Mouse (Mus musculus): ENCODE measurements around the gene Pou2f2. TPM values are rescaled to one million over a fixed set of nuclear protein-coding genes. Genes with fewer than 3 reads are reported as not detected.

The Pou2f2 gene
- polyA plus RNA-seq, 1 experiment from 2014 or later, result 3.2 TPM

GRCm38 (mm10) chr7:25203624-25204023 is 24.1 kb upstream of the Pou2f2 start:
- Histone ChIP-seq H3K27ac (ENCODE audit: low read depth, low read length) (no peak overlapping the region), H3K4me3 (ENCODE audit: low read depth, low read length) (no peak overlapping the region), H3K27me3 (replicated peaks; ENCODE audit: control insufficient read depth, insufficient read depth, low read length) (no peaks in the 10 kb centered on the region), H3K36me3 (ENCODE audit: control insufficient read depth, insufficient read depth, low read length) (peaks cover 19% of the 10 kb centered on the region), H3K4me2 (no peak overlapping the region), H3K4me1 (replicated peaks; ENCODE audit: control insufficient read depth, insufficient read depth, low read length) (peaks cover 10% of the 10 kb centered on the region), H3K9me3 (ENCODE audit: control insufficient read depth, low read length) (no peaks in the 10 kb centered on the region), H3K9ac (ENCODE audit: low read depth, low read length) (no peak overlapping the region)
- ATAC-seq (replicated peaks; ENCODE audit: low FRiP score) (no peak), DNase-seq (ENCODE audit: low spot score) (no peak)
- WGBS, result 82% methylated on average over 20 of the region's 20 CpGs

GRCm38 (mm10) chr7:25197384-25198018 is 18.0 kb upstream of the Pou2f2 start:
- WGBS, result 72% methylated on average over 10 of the region's 10 CpGs
- no peak overlapping the region for H3K9ac ChIP-seq (ENCODE audit: low read depth, low read length)
- H3K9me3 ChIP-seq (ENCODE audit: control insufficient read depth, low read length), result no peaks in the 10 kb centered on the region
- no peaks in the 10 kb centered on the region for H3K27me3 ChIP-seq (replicated peaks; ENCODE audit: control insufficient read depth, insufficient read depth, low read length)
- peaks cover 8% of the 10 kb centered on the region; the same call in 1 of the 2 replicates for H3K4me1 ChIP-seq (replicated peaks; ENCODE audit: control insufficient read depth, insufficient read depth, low read length)
- no peak overlapping the region for H3K27ac ChIP-seq (ENCODE audit: low read depth, low read length)
- ATAC-seq (replicated peaks; ENCODE audit: low FRiP score), result no peak; the same call in 1 of the 2 replicates
- no peaks in the 10 kb centered on the region for H3K36me3 ChIP-seq (ENCODE audit: control insufficient read depth, insufficient read depth, low read length)
- H3K4me3 ChIP-seq (ENCODE audit: low read depth, low read length), result no peak overlapping the region
- DNase-seq (ENCODE audit: low spot score), result no peak
- no peak overlapping the region for H3K4me2 ChIP-seq

- 74% methylated on average over 9 of the region's 9 CpGs for WGBS
- H3K27ac ChIP-seq (ENCODE audit: low read depth, low read length), result no peak overlapping the region
- H3K9me3 ChIP-seq (ENCODE audit: control insufficient read depth, low read length), result no peaks in the 10 kb centered on the region
These were observed 16.6 kb upstream of the Pou2f2 start for GRCm38 (mm10) chr7:25196107-25196506.

GRCm38 (mm10) chr7:25195148-25195547 is 15.6 kb upstream of the Pou2f2 start:
- H3K4me2 ChIP-seq, result no peak overlapping the region
- H3K36me3 ChIP-seq (ENCODE audit: control insufficient read depth, insufficient read depth, low read length), result no peaks in the 10 kb centered on the region
- 77% methylated on average over 3 of the region's 3 CpGs for WGBS

More at GRCm38 (mm10) chr7:25196107-25196506, 16.6 kb upstream of the Pou2f2 start:
- DNase-seq (ENCODE audit: low spot score), result no peak
- Histone ChIP-seq H3K27me3 (replicated peaks; ENCODE audit: control insufficient read depth, insufficient read depth, low read length) (no peaks in the 10 kb centered on the region), H3K4me1 (replicated peaks; ENCODE audit: control insufficient read depth, insufficient read depth, low read length) (peaks cover 8% of the 10 kb centered on the region; the same call in 1 of the 2 replicates), H3K4me2 (no peak overlapping the region), H3K4me3 (ENCODE audit: low read depth, low read length) (no peak overlapping the region), H3K9ac (ENCODE audit: low read depth, low read length) (no peak overlapping the region), H3K36me3 (ENCODE audit: control insufficient read depth, insufficient read depth, low read length) (no peaks in the 10 kb centered on the region)
- ATAC-seq (replicated peaks; ENCODE audit: low FRiP score), result no peak

GRCm38 (mm10) chr7:25192110-25192509 is 12.6 kb upstream of the Pou2f2 start:
- H3K9ac ChIP-seq (ENCODE audit: low read depth, low read length), result no peak overlapping the region
- no peak overlapping the region for H3K4me2 ChIP-seq
- peaks cover 8% of the 10 kb centered on the region; the same call in 1 of the 2 replicates for H3K4me1 ChIP-seq (replicated peaks; ENCODE audit: control insufficient read depth, insufficient read depth, low read length)
- no peaks in the 10 kb centered on the region for H3K36me3 ChIP-seq (ENCODE audit: control insufficient read depth, insufficient read depth, low read length)
- DNase-seq (ENCODE audit: low spot score) (no peak), ATAC-seq (replicated peaks; ENCODE audit: low FRiP score) (no peak)
- WGBS, result 80% methylated on average over 8 of the region's 8 CpGs
- no peaks in the 10 kb centered on the region for H3K27me3 ChIP-seq (replicated peaks; ENCODE audit: control insufficient read depth, insufficient read depth, low read length)
- no peaks in the 10 kb centered on the region for H3K9me3 ChIP-seq (ENCODE audit: control insufficient read depth, low read length)
- H3K4me3 ChIP-seq (ENCODE audit: low read depth, low read length), result no peak overlapping the region
- H3K27ac ChIP-seq (ENCODE audit: low read depth, low read length), result no peak overlapping the region

More at GRCm38 (mm10) chr7:25195148-25195547, 15.6 kb upstream of the Pou2f2 start:
- H3K4me3 ChIP-seq (ENCODE audit: low read depth, low read length), result no peak overlapping the region
- DNase-seq (ENCODE audit: low spot score) (no peak), ATAC-seq (replicated peaks; ENCODE audit: low FRiP score) (peak; percentile 87)
- H3K9me3 ChIP-seq (ENCODE audit: control insufficient read depth, low read length), result no peaks in the 10 kb centered on the region
- H3K27me3 ChIP-seq (replicated peaks; ENCODE audit: control insufficient read depth, insufficient read depth, low read length), result no peaks in the 10 kb centered on the region
- peaks cover 8% of the 10 kb centered on the region; the same call in 1 of the 2 replicates for H3K4me1 ChIP-seq (replicated peaks; ENCODE audit: control insufficient read depth, insufficient read depth, low read length)
- H3K9ac ChIP-seq (ENCODE audit: low read depth, low read length), result no peak overlapping the region
- H3K27ac ChIP-seq (ENCODE audit: low read depth, low read length), result no peak overlapping the region

- H3K27me3 ChIP-seq (replicated peaks; ENCODE audit: control insufficient read depth, insufficient read depth, low read length), result no peaks in the 10 kb centered on the region
- no peak overlapping the region for H3K27ac ChIP-seq (ENCODE audit: low read depth, low read length)
- no peak overlapping the region for H3K4me2 ChIP-seq
- no peaks in the 10 kb centered on the region for H3K36me3 ChIP-seq (ENCODE audit: control insufficient read depth, insufficient read depth, low read length)
- H3K4me3 ChIP-seq (ENCODE audit: low read depth, low read length), result no peak overlapping the region
- WGBS, result 85% methylated on average over 11 of the region's 11 CpGs
- no peaks in the 10 kb centered on the region for H3K9me3 ChIP-seq (ENCODE audit: control insufficient read depth, low read length)
- no peak for ATAC-seq (replicated peaks; ENCODE audit: low FRiP score)
- no peak for DNase-seq (ENCODE audit: low spot score)
- no peak overlapping the region for H3K9ac ChIP-seq (ENCODE audit: low read depth, low read length)
- H3K4me1 ChIP-seq (replicated peaks; ENCODE audit: control insufficient read depth, insufficient read depth, low read length), result peaks cover 8% of the 10 kb centered on the region; the same call in 1 of the 2 replicates
These were observed 11.3 kb upstream of the Pou2f2 start for GRCm38 (mm10) chr7:25190806-25191205.

- H3K9me3 ChIP-seq (ENCODE audit: control insufficient read depth, low read length), result no peaks in the 10 kb centered on the region
- H3K27ac ChIP-seq (ENCODE audit: low read depth, low read length), result no peak overlapping the region
- no peak overlapping the region for H3K4me2 ChIP-seq
- no peak overlapping the region for H3K9ac ChIP-seq (ENCODE audit: low read depth, low read length)
- 0 out of 2 replicates have a peak, but pooled peaks cover 2% of the 10 kb centered on the region for H3K4me1 ChIP-seq (replicated peaks; ENCODE audit: control insufficient read depth, insufficient read depth, low read length)
- ATAC-seq (replicated peaks; ENCODE audit: low FRiP score) (peak; percentile 75), DNase-seq (ENCODE audit: low spot score) (peak; percentile 83)
- 28% methylated on average over 21 of the region's 21 CpGs for WGBS
- H3K27me3 ChIP-seq (replicated peaks; ENCODE audit: control insufficient read depth, insufficient read depth, low read length), result peaks cover 3% of the 10 kb centered on the region; the same call in 1 of the 2 replicates
- H3K36me3 ChIP-seq (ENCODE audit: control insufficient read depth, insufficient read depth, low read length), result no peaks in the 10 kb centered on the region
- H3K4me3 ChIP-seq (ENCODE audit: low read depth, low read length), result no peak overlapping the region
These were observed 8.4 kb upstream of the Pou2f2 start for GRCm38 (mm10) chr7:25187662-25188650.

- no peak overlapping the region for H3K4me3 ChIP-seq (ENCODE audit: low read depth, low read length)
- no peaks in the 10 kb centered on the region for H3K9me3 ChIP-seq (ENCODE audit: control insufficient read depth, low read length)
- H3K4me1 ChIP-seq (replicated peaks; ENCODE audit: control insufficient read depth, insufficient read depth, low read length), result peaks cover 7% of the 10 kb centered on the region
- no peak overlapping the region for H3K27ac ChIP-seq (ENCODE audit: low read depth, low read length)
- H3K36me3 ChIP-seq (ENCODE audit: control insufficient read depth, insufficient read depth, low read length), result no peaks in the 10 kb centered on the region
- H3K4me2 ChIP-seq, result no peak overlapping the region
- 64% methylated on average over 6 of the region's 6 CpGs for WGBS
- DNase-seq (ENCODE audit: low spot score) (no peak), ATAC-seq (replicated peaks; ENCODE audit: low FRiP score) (no peak)
- H3K27me3 ChIP-seq (replicated peaks; ENCODE audit: control insufficient read depth, insufficient read depth, low read length), result peaks cover 39% of the 10 kb centered on the region
- H3K9ac ChIP-seq (ENCODE audit: low read depth, low read length), result no peak overlapping the region
These were observed 4.6 kb upstream of the Pou2f2 start for GRCm38 (mm10) chr7:25184091-25184490.
